Mouse (Mus musculus) thymus, adult 2 months (tissue): ENCODE data around the gene Rpgr.

Source experiments
- CTCF ChIP-seq: fragments of 200-500 bp; IDR thresholded peaks from 2 replicates; pipeline ENCODE4 v1.5.1; 2012; ENCODE audit warnings: mild to moderate bottlenecking, control low read depth, low read length, moderate library complexity, borderline replicate concordance; ENCODE audit not compliant: control insufficient read depth, poor library complexity, insufficient read depth; ENCODE audit errors: extremely low read depth
- POLR2A ChIP-seq: fragments of 200-500 bp; IDR thresholded peaks from 2 replicates; pipeline ENCODE4 v1.6.1; 2012; ENCODE audit warnings: mild to moderate bottlenecking, low read length, control low read depth, moderate library complexity; ENCODE audit not compliant: control insufficient read depth, poor library complexity, insufficient read depth; ENCODE audit errors: extremely low read depth

GRCm38 (mm10) chrX:10080385-10080784 lies 136.3 kb downstream of the Rpgr start:
- TF ChIP-seq CTCF (no peak), POLR2A (no peak)
